Mouse (Mus musculus) heart, postnatal 10 days (tissue): ENCODE results near the gene Trio. TPM values are rescaled to one million over a fixed set of nuclear protein-coding genes. Genes with fewer than 3 reads are reported as not detected.

ENCODE experiments used
- DNase-seq, 2 experiments: peaks; one replicate each; pipeline ENCODE4 v3.0.0; 2021
- intact Hi-C: fragments of 180-260 bp; cut with DNase I; formaldehyde crosslinking; loops from one replicate; pipeline ENCODE4 v1.15.1; 2025
- total RNA-seq, 2 experiments: library from RNA; stranded (reverse); gene quantifications; 2 replicates each; pipeline ENCODE4 v1.2.3; 2021

The Trio gene
- total RNA-seq, 2 experiments from 2014 or later = 73.8 to 88.9 TPM

GRCm38 (mm10) chr15:27787151-27787550, 238.5 kb downstream of the Trio start:
- no peak for DNase-seq
- intact Hi-C loops = loop anchor here (10.0 kb wide), 1 partner anchor 238 kb away; the partner anchor contains the start of gene Trio

- intact Hi-C loops = loop anchor here (10.0 kb wide), 1 partner anchor 238 kb away; the partner anchor contains the start of gene Trio
- peak in 1 of 2 experiments; percentile 56 for DNase-seq
Measured at GRCm38 (mm10) chr15:27786418-27786817, 239.2 kb downstream of the Trio start.

- intact Hi-C loops = loop anchor here (2.0 to 10.0 kb wide), 2 partner anchors 15 to 239 kb away; partner anchors contain the start of gene Trio
- peak; percentile 63 to 65 for DNase-seq
Measured at GRCm38 (mm10) chr15:27785280-27786001, 240.2 kb downstream of the Trio start.

- DNase-seq = peak; percentile 63 to 67
- intact Hi-C loops = loop anchor here (2.0 to 10.0 kb wide), 2 partner anchors 17 to 241 kb away; partner anchors contain the start of gene Trio
Measured at GRCm38 (mm10) chr15:27784126-27784563, 241.5 kb downstream of the Trio start.

GRCm38 (mm10) chr15:27783541-27784125, 242.0 kb downstream of the Trio start:
- intact Hi-C loops = loop anchor here (2.0 to 10.0 kb wide), 2 partner anchors 17 to 241 kb away; partner anchors contain the start of gene Trio
- DNase-seq = peak; percentile 57 to 61

GRCm38 (mm10) chr15:27783092-27783491, 242.6 kb downstream of the Trio start:
- intact Hi-C loops = loop anchor here (10.0 kb wide), 1 partner anchor 242 kb away; the partner anchor contains the start of gene Trio
- DNase-seq = peak; percentile 58 to 64

- intact Hi-C loops = loop anchor here (10.0 kb wide), 1 partner anchor 242 kb away; the partner anchor contains the start of gene Trio
- peak; percentile 73 to 74 for DNase-seq
Measured at GRCm38 (mm10) chr15:27782383-27783036, 243.1 kb downstream of the Trio start.

GRCm38 (mm10) chr15:27779827-27780226, 245.8 kb downstream of the Trio start:
- DNase-seq = no peak
- intact Hi-C loops = loop anchor here (10.0 kb wide), 1 partner anchor 245 kb away; the partner anchor contains the start of gene Trio

- intact Hi-C loops = no loop called here
- DNase-seq = no peak
Measured at GRCm38 (mm10) chr15:27779398-27779797, 246.2 kb downstream of the Trio start.

GRCm38 (mm10) chr15:27778256-27778655, 247.4 kb downstream of the Trio start:
- no peak for DNase-seq
- intact Hi-C loops = no loop called here

GRCm38 (mm10) chr15:27777455-27778190, 248.0 kb downstream of the Trio start:
- intact Hi-C loops = no loop called here

GRCm38 (mm10) chr15:27774481-27774880, 251.2 kb downstream of the Trio start:
- no peak for DNase-seq
- intact Hi-C loops = no loop called here

More at GRCm38 (mm10) chr15:27777455-27778190, 248.0 kb downstream of the Trio start:
- DNase-seq = no peak

GRCm38 (mm10) chr15:27772125-27772627, 253.5 kb downstream of the Trio start:
- no peak for DNase-seq
- intact Hi-C loops = no loop called here

GRCm38 (mm10) chr15:27771581-27771980, 254.1 kb downstream of the Trio start:
- no peak for DNase-seq
- intact Hi-C loops = no loop called here

GRCm38 (mm10) chr15:27770513-27771196, 255.0 kb downstream of the Trio start:
- intact Hi-C loops = no loop called here
- DNase-seq = no peak

- no peak for DNase-seq
Measured at GRCm38 (mm10) chr15:27761416-27761815, 264.2 kb downstream of the Trio start.

GRCm38 (mm10) chr15:27760655-27761054, 265.0 kb downstream of the Trio start:
- DNase-seq = no peak
- intact Hi-C loops = no loop called here

More at GRCm38 (mm10) chr15:27761416-27761815, 264.2 kb downstream of the Trio start:
- intact Hi-C loops = no loop called here

- intact Hi-C loops = no loop called here
- no peak for DNase-seq
Measured at GRCm38 (mm10) chr15:27759890-27760289, 265.8 kb downstream of the Trio start.

- no peak for DNase-seq
- intact Hi-C loops = no loop called here
Measured at GRCm38 (mm10) chr15:27758680-27759079, 267.0 kb downstream of the Trio start.
